Mouse (Mus musculus) heart, embryonic 16.5 days (tissue): ENCODE data around the gene Sppl2c. TPM values are rescaled to one million over a fixed set of nuclear protein-coding genes. Genes with fewer than 3 reads are reported as not detected.
"Not testable (repeated sequence)": the region's sequence is repeated elsewhere in the genome, so short reads cannot be mapped to it uniquely, and the experiment has no call there.

ENCODE experiments used
- ATAC-seq: fragments of 200-750 bp; cut with Nextera tagmentation; replicated peaks from 2 replicates; pipeline ENCODE4 v1.8.0; 2017; ENCODE audit warnings: moderate number of reproducible peaks; ENCODE audit not compliant: insufficient read depth, low FRiP score; ENCODE audit errors: extremely low read depth
- H3K27ac ChIP-seq: fragments of 300-500 bp; sonication (generic); 2 replicates; pipeline ENCODE4 v1.5.1; 2014; ENCODE audit warnings: mild to moderate bottlenecking, low read length, control low read depth, moderate library complexity
- H3K27me3 ChIP-seq: fragments of 300-500 bp; sonication (generic); 2 replicates; pipeline ENCODE4 v1.6.1; 2014; ENCODE audit warnings: low read length, mixed read lengths; ENCODE audit not compliant: control insufficient read depth, insufficient read depth
- H3K36me3 ChIP-seq: fragments of 300-500 bp; sonication (generic); 2 replicates; pipeline ENCODE4 v1.6.1; 2014; ENCODE audit not compliant: control insufficient read depth, insufficient read depth
- H3K4me1 ChIP-seq: fragments of 300-500 bp; sonication (generic); 2 replicates; pipeline ENCODE4 v1.6.1; 2014; ENCODE audit warnings: low read length, mixed read lengths; ENCODE audit not compliant: control insufficient read depth, insufficient read depth
- H3K4me2 ChIP-seq: fragments of 300-500 bp; sonication (generic); 2 replicates; pipeline ENCODE4 v1.6.1; 2014; ENCODE audit warnings: low read depth, mild to moderate bottlenecking, control low read depth, low read length
- H3K4me3 ChIP-seq: fragments of 300-500 bp; sonication (generic); 2 replicates; pipeline ENCODE4 v1.5.1; 2014; ENCODE audit warnings: mild to moderate bottlenecking, control low read depth, low read length
- H3K9ac ChIP-seq: fragments of 300-500 bp; sonication (generic); 2 replicates; pipeline ENCODE4 v1.6.1; 2014; ENCODE audit warnings: low read length, control low read depth
- H3K9me3 ChIP-seq: fragments of 300-500 bp; sonication (generic); replicated peaks from 2 replicates; pipeline ENCODE4 v1.6.1; 2016; ENCODE audit warnings: low read length; ENCODE audit not compliant: control insufficient read depth
- WGBS: fragments of 180-500 bp; shearing (Covaris S2); extraction: QIAGEN DNeasy Blood & Tissue Kit; methylation state at CpG from one replicate; pipeline ENCODE4 v1.1.7; 2014; 5-methylcytosine and 5-hydroxymethylcytosine counted together
- polyA plus RNA-seq: library from polyadenylated mRNA; unstranded; fragments of >200 nt; fragmentation: Nextera tagmentation; extraction: Ambion mirVana; gene quantifications from 2 replicates; pipeline ENCODE4 v1.2.1, GENCODE M21; 2015

Sppl2c gene
- polyA plus RNA-seq, 1 experiment from 2014 or later: not detected

- not testable (repeated sequence) for H3K27me3 ChIP-seq, H3K4me2 ChIP-seq, H3K27ac ChIP-seq, H3K9me3 ChIP-seq, H3K36me3 ChIP-seq, H3K9ac ChIP-seq, ATAC-seq, H3K4me3 ChIP-seq, H3K4me1 ChIP-seq
- WGBS: 90% methylated on average over 5 of the region's 5 CpGs
These were observed 28.0 kb downstream of the Sppl2c start for GRCm38 (mm10) chr11:104214128-104214527.

- 72% methylated on average over 3 of the region's 3 CpGs for WGBS
- H3K9ac ChIP-seq: no peak overlapping the region
- no peak overlapping the region for H3K27ac ChIP-seq
- H3K36me3 ChIP-seq: no peaks in the 10 kb centered on the region
- no peak overlapping the region for H3K4me3 ChIP-seq
- no peak overlapping the region for H3K4me2 ChIP-seq
- H3K9me3 ChIP-seq: no peaks in the 10 kb centered on the region; the same call in 1 of the 2 replicates
- no peak for ATAC-seq
- no peaks in the 10 kb centered on the region for H3K4me1 ChIP-seq
- H3K27me3 ChIP-seq: no peaks in the 10 kb centered on the region
These were observed 31.9 kb downstream of the Sppl2c start for GRCm38 (mm10) chr11:104218075-104218474.

- Histone ChIP-seq H3K27me3 (no peaks in the 10 kb centered on the region), H3K4me3 (no peak overlapping the region), H3K36me3 (no peaks in the 10 kb centered on the region), H3K4me1 (no peaks in the 10 kb centered on the region), H3K9me3 (no peaks in the 10 kb centered on the region), H3K27ac (no peak overlapping the region), H3K9ac (no peak overlapping the region), H3K4me2 (no peak overlapping the region)
- ATAC-seq: no peak
- WGBS: 70% methylated on average over 4 of the region's 4 CpGs
These were observed 34.2 kb downstream of the Sppl2c start for GRCm38 (mm10) chr11:104220291-104220690.

- no peak for ATAC-seq
- 70% methylated on average over 5 of the region's 5 CpGs for WGBS
These were observed 35.6 kb downstream of the Sppl2c start for GRCm38 (mm10) chr11:104221751-104222150.

GRCm38 (mm10) chr11:104223301-104223700 is 37.2 kb downstream of the Sppl2c start:
- Histone ChIP-seq H3K9me3 (no peaks in the 10 kb centered on the region), H3K4me3 (no peak overlapping the region), H3K27ac (no peak overlapping the region), H3K9ac (no peak overlapping the region), H3K27me3 (no peaks in the 10 kb centered on the region), H3K4me1 (no peaks in the 10 kb centered on the region), H3K36me3 (no peaks in the 10 kb centered on the region), H3K4me2 (no peak overlapping the region)
- WGBS: 65% methylated on average over 9 of the region's 9 CpGs
- ATAC-seq: no peak

More at GRCm38 (mm10) chr11:104221751-104222150, 35.6 kb downstream of the Sppl2c start:
- H3K27me3 ChIP-seq: no peaks in the 10 kb centered on the region
- H3K36me3 ChIP-seq: no peaks in the 10 kb centered on the region
- H3K9ac ChIP-seq: no peak overlapping the region
- no peak overlapping the region for H3K4me2 ChIP-seq
- no peaks in the 10 kb centered on the region for H3K9me3 ChIP-seq
- H3K27ac ChIP-seq: no peak overlapping the region
- no peak overlapping the region for H3K4me3 ChIP-seq
- H3K4me1 ChIP-seq: no peaks in the 10 kb centered on the region

GRCm38 (mm10) chr11:104229391-104229790 is 43.3 kb downstream of the Sppl2c start:
- peaks cover 16% of the 10 kb centered on the region for H3K4me1 ChIP-seq
- H3K27me3 ChIP-seq: peaks cover 31% of the 10 kb centered on the region
- H3K4me2 ChIP-seq: no peak overlapping the region
- 64% methylated on average over 4 of the region's 4 CpGs for WGBS
- no peak overlapping the region for H3K9ac ChIP-seq
- ATAC-seq: no peak
- no peaks in the 10 kb centered on the region for H3K36me3 ChIP-seq
- H3K4me3 ChIP-seq: no peak overlapping the region
- no peak overlapping the region for H3K27ac ChIP-seq
- no peaks in the 10 kb centered on the region for H3K9me3 ChIP-seq

- WGBS: 8% methylated on average over 9 of the region's 9 CpGs
- no peak overlapping the region for H3K27ac ChIP-seq
- peak overlapping the region; percentile 81 for H3K4me3 ChIP-seq
- H3K36me3 ChIP-seq: no peaks in the 10 kb centered on the region
- peaks cover 37% of the 10 kb centered on the region for H3K27me3 ChIP-seq
- H3K9me3 ChIP-seq: no peaks in the 10 kb centered on the region
- H3K9ac ChIP-seq: peak overlapping the region; percentile 84
- no peak for ATAC-seq
- H3K4me1 ChIP-seq: peaks cover 16% of the 10 kb centered on the region
- H3K4me2 ChIP-seq: peak overlapping the region; percentile 96
These were observed 44.1 kb downstream of the Sppl2c start for GRCm38 (mm10) chr11:104230066-104230778.

- Histone ChIP-seq H3K4me2 (peak within 1 kb of the TSS; percentile 96), H3K4me3 (peak within 1 kb of the TSS; percentile 81), H3K9me3 (no peaks in the 10 kb centered on the region), H3K9ac (peak within 1 kb of the TSS; percentile 84), H3K36me3 (no peaks in the 10 kb centered on the region), H3K4me1 (peaks cover 16% of the 10 kb centered on the region), H3K27ac (peak within 1 kb of the TSS; percentile 44; the same call in 1 of the 2 replicates), H3K27me3 (peaks cover 46% of the 10 kb centered on the region)
- WGBS: under 1% methylated on average over 86 of the region's 94 CpGs
- peak; percentile 93 for ATAC-seq
These were observed 45.1 kb downstream of the Sppl2c start, which contains the start of gene Mapt for GRCm38 (mm10) chr11:104231041-104231911. Mapt (plus strand) TSS chr11:104231390.
